ENCODE assay signal across 8 mouse cellular contexts in the genomic region with DNA sequence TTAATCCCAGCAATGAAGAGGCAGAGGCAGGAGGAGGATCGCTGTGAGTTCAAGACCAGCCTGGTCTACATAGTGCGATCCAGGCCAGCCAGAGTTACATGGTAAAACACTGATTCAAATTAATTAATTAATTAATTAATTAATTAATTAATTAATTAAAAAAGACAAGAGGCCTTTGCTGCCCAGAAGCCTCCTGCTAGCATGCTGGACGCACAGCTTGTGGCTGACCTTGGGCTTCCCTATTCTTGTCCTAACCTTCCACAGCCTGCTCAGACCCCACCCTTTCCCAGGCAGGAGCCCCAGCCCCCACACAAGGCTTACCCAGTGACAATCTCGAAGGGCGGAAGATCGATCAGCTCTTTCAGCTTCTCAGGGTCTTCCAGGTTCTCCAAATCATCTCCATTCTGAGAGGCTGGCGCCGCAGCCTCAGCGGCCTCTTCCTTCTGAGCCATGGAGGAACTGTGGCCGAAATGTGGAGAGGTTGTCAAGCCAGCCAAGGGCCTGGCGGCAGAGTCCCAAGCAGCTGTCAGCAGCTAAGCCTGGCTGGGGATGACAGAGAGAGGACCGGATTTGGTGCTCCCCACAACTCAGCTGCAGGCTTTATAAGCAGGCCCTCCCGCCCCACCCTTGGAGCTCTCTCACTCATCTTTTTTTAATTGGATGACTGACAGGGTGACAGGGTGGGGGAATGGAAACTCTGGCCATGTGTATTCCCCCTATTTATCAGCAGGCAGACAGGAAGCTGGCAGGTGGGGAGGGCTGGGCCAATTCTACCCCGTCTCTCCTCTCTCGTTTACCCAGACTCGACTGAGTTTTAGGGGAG. TPM values are rescaled to one million over a fixed set of nuclear protein-coding genes. Genes with fewer than 3 reads are reported as not detected.
DNase-seq lines count a peak whose midpoint lies in the region; ATAC-seq and TF ChIP-seq lines count a peak whose summit lies in the region.

Apobec2 (minus strand) TSS at position 773 of the 823 bp plus-strand sequence.

- no peaks in the 10 kb centered on the region for H3K27me3 ChIP-seq in neural tube, embryonic 13.5 days
- H3K27me3 ChIP-seq in neural tube, embryonic 15.5 days (replicated peaks), result no peaks in the 10 kb centered on the region
- no peaks in the 10 kb centered on the region for H3K27me3 ChIP-seq in heart, embryonic 11.5 days (ENCODE audit: control insufficient read depth, insufficient read depth, low read length)
- H3K27me3 ChIP-seq in limb, embryonic 14.5 days (ENCODE audit: control insufficient read depth, insufficient read depth, low read length), result no peaks in the 10 kb centered on the region

- H3K9me3 ChIP-seq in neural tube, embryonic 13.5 days, result no peaks in the 10 kb centered on the region
- no peaks in the 10 kb centered on the region for H3K9me3 ChIP-seq in neural tube, embryonic 15.5 days (replicated peaks)
- H3K9me3 ChIP-seq in heart, embryonic 11.5 days (replicated peaks; ENCODE audit: control insufficient read depth, low read length), result no peaks in the 10 kb centered on the region
- no peaks in the 10 kb centered on the region for H3K9me3 ChIP-seq in limb, embryonic 14.5 days (ENCODE audit: control insufficient read depth, low read length)

- WGBS in neural tube, embryonic 13.5 days, result 70% methylated on average over 16 of the region's 16 CpGs
- 77% methylated on average over 16 of the region's 16 CpGs for WGBS in neural tube, embryonic 15.5 days
- 19% methylated on average over 16 of the region's 16 CpGs for whole genome bisulfite sequencing in heart, embryonic 11.5 days (ENCODE audit: insufficient replicate concordance)
- WGBS in limb, embryonic 14.5 days, result 69% methylated on average over 16 of the region's 16 CpGs

- no peaks in the 10 kb centered on the region for H3K36me3 ChIP-seq in neural tube, embryonic 13.5 days
- H3K36me3 ChIP-seq in neural tube, embryonic 15.5 days, result no peaks in the 10 kb centered on the region
- no peaks in the 10 kb centered on the region for H3K36me3 ChIP-seq in heart, embryonic 11.5 days (ENCODE audit: control insufficient read depth, insufficient read depth, low read length)
- no peaks in the 10 kb centered on the region for H3K36me3 ChIP-seq in limb, embryonic 14.5 days (ENCODE audit: control insufficient read depth, insufficient read depth, low read length)

- H3K9ac ChIP-seq in neural tube, embryonic 13.5 days, result peak within 1 kb of the TSS; percentile 31; the same call in 1 of the 2 replicates
- no peak within 1 kb of the TSS for H3K9ac ChIP-seq in neural tube, embryonic 15.5 days (replicated peaks)
- peak within 1 kb of the TSS; percentile 79 for H3K9ac ChIP-seq in heart, embryonic 11.5 days (ENCODE audit: low read depth, low read length)
- no peak within 1 kb of the TSS for H3K9ac ChIP-seq in limb, embryonic 14.5 days (ENCODE audit: low read depth, low read length, severe bottlenecking)

- H3K4me3 ChIP-seq in neural tube, embryonic 13.5 days, result no peak within 1 kb of the TSS
- H3K4me3 ChIP-seq in neural tube, embryonic 15.5 days (replicated peaks), result no peak within 1 kb of the TSS
- H3K4me3 ChIP-seq in heart, embryonic 11.5 days (ENCODE audit: low read depth, low read length), result peak within 1 kb of the TSS; percentile 56
- H3K4me3 ChIP-seq in limb, embryonic 14.5 days (replicated peaks; ENCODE audit: low read length), result no peak within 1 kb of the TSS

- H3K27ac ChIP-seq in neural tube, embryonic 13.5 days (replicated peaks), result no peak within 1 kb of the TSS
- H3K27ac ChIP-seq in neural tube, embryonic 15.5 days (replicated peaks), result no peak within 1 kb of the TSS
- H3K27ac ChIP-seq in heart, embryonic 11.5 days (ENCODE audit: low read depth, low read length), result peak within 1 kb of the TSS; percentile 98
- no peak within 1 kb of the TSS for H3K27ac ChIP-seq in limb, embryonic 14.5 days (replicated peaks; ENCODE audit: low read depth, low read length)

- no peak for TF ChIP-seq POLR2A in limb, embryonic 14.5 days (IDR thresholded peaks at IDR 0.05; ENCODE audit: borderline replicate concordance, extremely low read depth, insufficient read depth, insufficient read length)

- no peak within 1 kb of the TSS for H3K4me2 ChIP-seq in neural tube, embryonic 13.5 days
- no peak within 1 kb of the TSS for H3K4me2 ChIP-seq in neural tube, embryonic 15.5 days
- peak within 1 kb of the TSS; percentile 81 for H3K4me2 ChIP-seq in heart, embryonic 11.5 days
- no peak within 1 kb of the TSS for H3K4me2 ChIP-seq in limb, embryonic 14.5 days (replicated peaks; ENCODE audit: low read depth, low read length, severe bottlenecking)

- ATAC-seq in neural tube, embryonic 13.5 days (ENCODE audit: low read depth), result no peak
- ATAC-seq in neural tube, embryonic 15.5 days (ENCODE audit: low FRiP score), result no peak
- peak; percentile 59; the same call in 1 of the 2 replicates for ATAC-seq in heart, embryonic 11.5 days (replicated peaks; ENCODE audit: insufficient number of reproducible peaks, low FRiP score, low TSS enrichment)
- ATAC-seq in limb, embryonic 14.5 days (ENCODE audit: low FRiP score, low read depth), result 0 out of 2 replicates have a peak, but pooled peaks have one; percentile 11

- peaks cover 33% of the 10 kb centered on the region for H3K4me1 ChIP-seq in neural tube, embryonic 13.5 days (replicated peaks)
- peaks cover 4% of the 10 kb centered on the region for H3K4me1 ChIP-seq in neural tube, embryonic 15.5 days
- H3K4me1 ChIP-seq in heart, embryonic 11.5 days (ENCODE audit: control insufficient read depth, insufficient read depth, low read length), result peaks cover 45% of the 10 kb centered on the region
- peaks cover 23% of the 10 kb centered on the region for H3K4me1 ChIP-seq in limb, embryonic 14.5 days (ENCODE audit: control insufficient read depth, insufficient read depth, low read length)

- peak; percentile 49 for DNase-seq in limb, embryonic 14.5 days (ENCODE audit: low spot score)
- DNase-seq in kidney, adult 8-10 months, result no peak
- no peak for DNase-seq in right cerebral cortex, postnatal 36 days (ENCODE audit: low spot score in 2 of 2)
- DNase-seq in right cerebral cortex, adult 18-20 months, result no peak
- no peak for DNase-seq in kidney, adult 11 months

RNA-seq across cellular contexts. Expression of gene Apobec2, which starts in this region (rescaled TPM):
- 0.80 and 2.4 TPM in 2 replicates for polyA plus RNA-seq in neural tube, embryonic 13.5 days (2015; fragmentation: Nextera tagmentation; extraction: Ambion mirVana)
- polyA plus RNA-seq in neural tube, embryonic 15.5 days (2015; fragmentation: Nextera tagmentation; extraction: Ambion mirVana), result 3.7 and 5.1 TPM in 2 replicates
- 213 and 216 TPM in 2 replicates for polyA plus RNA-seq in heart, embryonic 11.5 days (2014; fragmentation: Nextera tagmentation; extraction: Ambion mirVana)
- polyA plus RNA-seq in limb, embryonic 14.5 days (2012; rRNA removed), result 21.7 and 25.0 TPM in 2 replicates
- polyA plus RNA-seq in limb, embryonic 14.5 days (2014; fragmentation: Nextera tagmentation; extraction: Ambion mirVana), result 28.7 and 42.5 TPM in 2 replicates

Comparison
In these comparisons a context has a peak if more than half of its experiments do, and no peak if none do; other contexts are left out.
1. H3K9ac ChIP-seq: peak in neural tube, embryonic 13.5 days (single experiment) and heart, embryonic 11.5 days (single experiment); none in neural tube, embryonic 15.5 days (single experiment) and limb, embryonic 14.5 days (single experiment).
2. ATAC-seq: peak in heart, embryonic 11.5 days (single experiment) and limb, embryonic 14.5 days (single experiment); none in neural tube, embryonic 13.5 days (single experiment) and neural tube, embryonic 15.5 days (single experiment).